Mouse (Mus musculus): ENCODE results near the gene Plod2. TPM values are rescaled to one million over a fixed set of nuclear protein-coding genes. Genes with fewer than 3 reads are reported as not detected.
A peak's percentile ranks its signal among the peaks of the same experiment; 100 is the strongest.

The Plod2 gene
- total RNA-seq (2021), result 1 to 10 TPM; 7.1 to 9.3 TPM
- long read RNA-seq, experiment 1, partial matches to known transcripts, result 0 of 6 reads
- long read RNA-seq, experiment 1, other reads (novel, unspliced or antisense), result 1 of 6 reads
- long read RNA-seq, experiment 2, partial matches to known transcripts, result 0 of 7 reads
- long read RNA-seq, experiment 2, other reads (novel, unspliced or antisense), result 1 of 7 reads

DNA sequence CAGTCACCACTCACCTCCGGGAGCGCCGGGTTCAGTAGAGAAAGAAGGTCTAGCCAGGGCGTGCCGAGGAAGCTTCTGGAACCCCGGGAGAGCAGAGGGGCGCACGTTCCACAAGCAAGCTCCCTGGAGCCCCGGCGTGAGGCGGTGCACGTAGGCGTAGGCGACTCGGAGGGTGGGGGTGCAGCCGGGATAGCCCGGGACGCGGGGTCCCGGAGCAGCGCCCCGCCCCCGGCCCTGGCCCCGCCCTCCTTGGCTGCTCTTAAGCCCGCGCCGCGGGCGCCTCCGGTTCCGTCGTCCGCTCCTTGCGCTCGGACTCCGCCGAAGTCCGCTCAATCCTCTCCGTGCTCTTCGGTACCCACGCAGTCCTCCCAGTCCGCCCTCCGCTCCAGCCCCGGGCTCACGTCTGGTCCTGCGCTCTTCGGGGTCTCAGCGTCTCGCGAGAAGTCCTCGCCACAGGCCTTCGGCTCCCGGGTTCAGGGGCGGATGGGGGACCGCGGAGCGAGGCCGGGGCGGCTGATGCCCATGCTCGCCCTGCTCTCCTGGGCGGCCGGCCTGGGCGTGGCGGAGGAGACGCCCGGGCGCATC, at the start of gene Plod2:
Gene Plod2 (plus strand): TSS at position 247 of the 585 bp plus-strand sequence.
- DNase-seq (ENCODE audit: low spot score in 2 of 2), result peak; percentile 26 to 37
- intact Hi-C loops (cut with DNase I), result no loop called here

DNA sequence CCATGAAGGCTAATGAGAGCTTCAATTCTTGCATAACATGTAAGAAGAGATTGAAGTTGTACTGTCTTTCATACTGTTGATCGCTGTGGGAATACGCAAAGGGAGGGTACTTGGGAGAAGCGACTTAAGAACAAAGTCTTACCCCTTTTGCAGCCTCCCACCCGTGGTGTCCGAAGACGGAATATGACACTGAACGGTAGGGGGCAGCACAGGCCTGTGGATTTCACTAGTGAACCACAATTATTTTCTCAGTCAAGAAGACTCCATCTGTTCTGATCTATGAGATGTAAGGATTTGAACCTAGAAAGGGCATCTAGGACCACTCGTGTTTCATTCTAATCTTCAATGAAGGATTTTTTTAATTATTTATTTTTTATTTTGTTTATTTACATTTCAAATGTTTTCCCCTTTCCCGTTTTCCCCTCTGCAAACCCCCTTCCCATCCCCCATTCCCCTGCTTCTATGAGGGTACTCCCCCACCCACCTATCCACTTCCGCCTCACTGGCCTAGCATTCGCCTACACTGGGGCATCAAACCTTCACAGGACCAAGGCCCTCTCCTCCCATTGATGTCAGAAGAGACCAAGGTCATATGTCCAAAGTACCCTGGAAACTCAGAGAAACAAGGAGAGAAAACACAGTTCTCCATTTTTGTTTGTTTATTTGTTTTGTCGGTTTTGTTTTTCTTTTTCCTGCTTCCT, 42.2 kb upstream of the Plod2 start:
- intact Hi-C loops (cut with DNase I), result loop anchor here (2.0 to 10.0 kb wide), 3 partner anchors 111 to 377 kb away; no protein-coding TSS in a partner anchor
- peak; percentile 66 to 84 for DNase-seq (ENCODE audit: low spot score in 2 of 2)

DNA sequence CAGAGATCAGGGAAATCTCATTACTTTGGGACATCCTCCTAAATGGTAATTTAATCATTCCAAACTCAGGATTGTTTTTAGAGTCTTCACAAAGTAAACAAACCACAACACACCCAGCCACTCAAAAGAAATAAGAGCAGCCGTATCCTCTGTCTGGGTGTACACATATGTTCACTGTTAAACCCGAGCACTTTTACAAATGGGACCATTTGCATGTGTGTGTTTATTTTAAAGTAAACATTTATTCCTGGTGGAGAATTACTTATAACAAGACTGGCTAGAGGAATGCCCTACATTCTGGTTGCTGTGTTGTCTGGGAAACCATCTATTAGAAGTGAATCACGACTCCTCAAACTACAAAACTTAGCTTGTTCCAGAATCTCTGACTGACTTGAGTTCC, 37.8 kb upstream of the Plod2 start:
- peak in 1 of 2 experiments; percentile 6 for DNase-seq (ENCODE audit: low spot score in 2 of 2)
- intact Hi-C loops (cut with DNase I), result no loop called here

GRCm38 (mm10) chr9:92504889-92505288, 37.1 kb upstream of the Plod2 start:
- intact Hi-C loops (cut with DNase I), result no loop called here
- DNase-seq (ENCODE audit: low spot score in 2 of 2), result no peak

DNA sequence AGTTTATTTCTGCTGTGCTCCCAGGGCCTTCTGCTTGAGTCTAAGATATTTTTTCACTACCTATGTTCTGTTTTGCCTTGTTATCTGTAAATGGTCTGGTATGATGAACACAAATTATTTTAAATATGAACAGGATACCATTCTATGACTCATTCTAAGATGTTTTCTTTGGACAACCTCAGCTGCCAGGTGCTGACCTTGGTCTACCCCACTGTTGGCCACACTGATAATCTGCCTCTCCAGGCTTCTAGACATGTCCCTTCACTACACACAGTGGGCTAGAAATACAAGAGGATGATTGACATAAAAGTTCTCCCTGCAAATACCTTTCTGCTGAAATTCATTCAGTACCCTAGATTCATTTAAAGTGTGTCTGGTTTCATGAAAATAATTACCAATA, 30.3 kb upstream of the Plod2 start:
- DNase-seq (ENCODE audit: low spot score in 2 of 2), result no peak
- intact Hi-C loops (cut with DNase I), result no loop called here

- DNase-seq (ENCODE audit: low spot score in 2 of 2), result no peak
- intact Hi-C loops (cut with DNase I), result no loop called here
Observed at GRCm38 (mm10) chr9:92517036-92517435, 25.0 kb upstream of the Plod2 start.

- intact Hi-C loops (cut with DNase I), result no loop called here
- no peak for DNase-seq (ENCODE audit: low spot score in 2 of 2)
Observed at GRCm38 (mm10) chr9:92520751-92521150, 21.3 kb upstream of the Plod2 start.

DNA sequence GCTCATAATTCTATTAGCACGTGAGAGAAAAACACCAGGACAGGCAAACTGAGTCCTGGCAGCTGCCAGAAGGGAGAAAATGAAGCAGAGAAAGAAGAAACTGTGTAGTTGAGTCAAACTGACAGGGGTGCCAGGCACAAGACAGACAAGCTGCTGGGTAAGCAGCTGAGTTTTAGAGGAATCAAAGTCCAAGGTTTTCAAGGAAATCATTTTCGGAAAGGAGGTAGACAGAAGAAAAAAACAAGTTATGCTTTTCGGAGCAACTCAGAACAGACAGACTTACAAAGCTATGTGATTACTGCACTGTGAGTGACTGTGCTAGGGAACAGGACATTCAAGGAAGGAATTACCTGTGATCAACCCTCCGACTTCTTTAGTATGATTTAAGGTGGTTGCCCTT, 17.5 kb upstream of the Plod2 start:
- DNase-seq (ENCODE audit: low spot score in 2 of 2), result no peak
- intact Hi-C loops (cut with DNase I), result no loop called here

- intact Hi-C loops (cut with DNase I), result no loop called here
Observed at GRCm38 (mm10) chr9:92530055-92530454, 12.0 kb upstream of the Plod2 start.

DNA sequence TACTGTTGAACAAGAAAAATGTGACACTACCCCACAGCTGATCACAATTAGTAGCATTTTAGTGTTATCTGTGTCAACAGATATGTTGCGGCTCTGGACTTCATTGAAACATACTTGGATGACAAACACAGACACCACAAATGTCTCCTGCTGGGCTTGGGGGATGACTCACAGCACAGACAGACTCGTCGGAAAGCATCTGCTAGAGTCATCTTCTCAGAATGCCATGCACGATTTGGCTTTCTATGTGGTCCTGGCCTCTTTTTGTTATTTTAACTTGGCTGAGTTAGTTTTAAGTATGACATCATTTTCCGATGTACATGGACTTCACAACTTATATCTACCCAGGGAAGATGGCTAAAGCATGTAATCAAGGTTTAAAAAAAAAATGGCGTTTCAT, 4.3 kb upstream of the Plod2 start:
- intact Hi-C loops (cut with DNase I), result no loop called here
- DNase-seq (ENCODE audit: low spot score in 2 of 2), result peak in 1 of 2 experiments; percentile 31

More at GRCm38 (mm10) chr9:92530055-92530454, 12.0 kb upstream of the Plod2 start:
- DNase-seq (ENCODE audit: low spot score in 2 of 2), result no peak

- peak in 1 of 2 experiments; percentile 15 for DNase-seq (ENCODE audit: low spot score in 2 of 2)
- intact Hi-C loops (cut with DNase I), result no loop called here
Observed at GRCm38 (mm10) chr9:92538216-92538615, 3.8 kb upstream of the Plod2 start.

DNA sequence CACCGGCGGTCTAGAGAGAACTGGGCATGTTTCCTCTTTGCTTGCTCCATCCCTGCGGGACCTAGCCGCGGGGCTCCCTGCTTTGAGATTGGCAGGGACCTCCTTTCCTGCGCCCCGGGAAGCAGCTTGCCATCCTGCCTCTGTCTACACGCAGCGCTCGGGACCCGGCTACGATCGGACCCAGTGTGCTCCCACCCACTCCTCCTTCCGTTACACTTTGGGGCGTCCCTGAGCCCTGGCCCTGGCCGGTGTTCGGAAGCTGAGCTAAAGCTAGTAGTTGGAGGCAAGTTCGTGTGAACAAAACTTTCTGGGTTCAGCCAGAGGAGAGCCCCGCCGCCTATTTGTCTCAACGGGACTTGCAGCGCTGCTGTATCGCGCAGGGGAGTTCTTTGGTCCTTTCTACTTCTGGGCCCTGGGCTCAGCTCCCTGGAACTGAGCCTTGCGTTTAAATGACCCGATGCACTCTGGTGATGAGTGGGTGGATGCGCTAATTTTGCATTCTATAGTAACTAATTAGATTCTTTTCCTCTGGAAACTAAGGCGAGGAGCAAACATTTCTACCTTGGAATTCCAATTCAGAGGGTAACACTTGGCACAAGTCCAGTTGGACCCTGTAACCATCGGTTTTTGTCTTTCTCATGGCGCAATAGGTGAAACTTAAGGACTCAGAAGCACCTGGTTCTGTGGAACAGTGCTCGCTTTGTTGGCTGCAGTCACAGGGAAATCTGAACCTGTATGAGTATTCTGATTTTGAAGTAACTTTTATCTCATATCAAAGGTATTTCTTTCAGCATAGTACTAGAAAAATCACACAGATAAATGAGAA, 781 bp downstream of the Plod2 start:
- intact Hi-C loops (cut with DNase I), result no loop called here
- DNase-seq (ENCODE audit: low spot score in 2 of 2), result peak in 1 of 2 experiments; percentile 19

GRCm38 (mm10) chr9:92544146-92544545, 2.1 kb downstream of the Plod2 start:
- DNase-seq (ENCODE audit: low spot score in 2 of 2), result no peak
- intact Hi-C loops (cut with DNase I), result no loop called here

DNA sequence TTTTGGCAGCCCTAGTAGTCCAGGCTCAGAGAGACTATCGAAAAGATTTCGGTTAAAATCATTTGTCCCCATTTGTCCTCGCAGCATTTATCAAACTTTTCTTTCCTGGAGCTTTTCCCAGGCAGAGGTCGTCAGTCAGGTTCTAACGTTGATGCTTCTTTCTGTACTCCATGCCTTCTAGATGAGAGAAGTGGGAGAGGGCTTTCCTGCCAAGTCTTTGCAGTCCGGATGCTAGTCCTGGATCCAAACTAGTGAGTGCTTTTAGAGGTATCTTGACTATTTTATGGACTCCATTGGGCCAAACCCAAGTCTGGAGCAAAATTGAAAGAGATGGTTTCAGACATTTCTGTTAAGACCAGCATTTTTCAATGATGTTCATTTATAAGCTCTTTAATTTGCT, 3.0 kb downstream of the Plod2 start:
- no peak for DNase-seq (ENCODE audit: low spot score in 2 of 2)
- intact Hi-C loops (cut with DNase I), result no loop called here

DNA sequence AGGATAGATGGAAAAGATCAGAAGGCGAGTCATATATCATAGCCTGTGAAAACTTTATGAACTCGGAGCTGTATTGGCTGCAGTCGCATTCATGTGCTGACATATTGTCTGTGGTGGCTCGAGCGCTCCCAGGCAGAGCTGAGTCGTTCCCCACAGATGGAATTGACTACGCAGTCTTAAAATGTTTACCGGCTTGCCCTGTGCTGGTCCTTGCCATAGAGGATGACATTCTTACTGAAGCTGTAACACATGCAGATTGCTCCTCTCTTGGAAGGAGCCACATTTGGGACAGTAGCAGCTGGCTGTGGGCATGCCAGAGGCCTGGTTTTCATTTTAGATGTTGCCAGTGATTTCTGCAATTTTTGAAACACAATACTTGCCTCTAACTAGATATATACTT, 4.4 kb downstream of the Plod2 start:
- intact Hi-C loops (cut with DNase I), result no loop called here
- no peak for DNase-seq (ENCODE audit: low spot score in 2 of 2)

- intact Hi-C loops (cut with DNase I), result no loop called here
- DNase-seq (ENCODE audit: low spot score in 2 of 2), result no peak
Observed at GRCm38 (mm10) chr9:92547106-92547505, 5.1 kb downstream of the Plod2 start.

DNA sequence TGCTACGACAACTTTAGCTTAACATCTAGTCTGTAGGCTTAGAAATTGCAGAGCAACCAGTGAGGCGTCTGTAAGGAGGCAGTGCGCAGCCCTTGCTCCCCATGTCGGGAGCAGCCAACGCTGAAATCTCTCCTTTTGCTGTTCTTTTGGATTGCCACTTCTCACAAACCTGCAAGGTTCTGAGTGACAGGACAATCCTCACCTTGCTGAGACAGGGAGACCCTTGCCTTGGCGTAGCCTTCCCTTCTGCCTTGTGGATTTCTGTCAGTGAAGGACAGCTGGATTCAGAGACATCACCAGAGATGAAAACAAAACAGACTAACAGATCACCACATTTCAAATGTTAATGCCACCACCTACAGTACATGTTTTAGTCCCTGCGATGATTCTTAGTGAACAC, 5.8 kb downstream of the Plod2 start:
- intact Hi-C loops (cut with DNase I), result no loop called here
- DNase-seq (ENCODE audit: low spot score in 2 of 2), result no peak

DNA sequence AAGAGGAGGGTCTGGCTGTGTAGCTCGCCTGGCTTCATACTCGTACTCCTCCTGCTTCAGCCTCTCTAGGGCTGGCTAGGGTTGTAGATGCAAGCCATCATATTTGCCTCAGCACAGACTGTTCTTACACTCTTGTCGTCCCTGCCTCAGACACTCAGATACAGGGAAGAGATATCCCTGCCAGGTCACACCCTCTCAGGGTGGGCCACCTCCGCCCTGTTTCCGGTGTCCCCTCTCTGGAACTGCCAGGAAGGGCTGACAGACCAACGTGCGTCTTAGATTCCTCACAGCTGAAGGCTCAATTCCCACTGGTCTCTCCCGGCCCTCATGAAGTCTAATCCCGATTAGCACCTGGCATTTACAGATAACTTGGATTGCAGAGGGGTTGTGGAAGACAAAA, 6.6 kb downstream of the Plod2 start:
- intact Hi-C loops (cut with DNase I), result no loop called here
- DNase-seq (ENCODE audit: low spot score in 2 of 2), result no peak

DNA sequence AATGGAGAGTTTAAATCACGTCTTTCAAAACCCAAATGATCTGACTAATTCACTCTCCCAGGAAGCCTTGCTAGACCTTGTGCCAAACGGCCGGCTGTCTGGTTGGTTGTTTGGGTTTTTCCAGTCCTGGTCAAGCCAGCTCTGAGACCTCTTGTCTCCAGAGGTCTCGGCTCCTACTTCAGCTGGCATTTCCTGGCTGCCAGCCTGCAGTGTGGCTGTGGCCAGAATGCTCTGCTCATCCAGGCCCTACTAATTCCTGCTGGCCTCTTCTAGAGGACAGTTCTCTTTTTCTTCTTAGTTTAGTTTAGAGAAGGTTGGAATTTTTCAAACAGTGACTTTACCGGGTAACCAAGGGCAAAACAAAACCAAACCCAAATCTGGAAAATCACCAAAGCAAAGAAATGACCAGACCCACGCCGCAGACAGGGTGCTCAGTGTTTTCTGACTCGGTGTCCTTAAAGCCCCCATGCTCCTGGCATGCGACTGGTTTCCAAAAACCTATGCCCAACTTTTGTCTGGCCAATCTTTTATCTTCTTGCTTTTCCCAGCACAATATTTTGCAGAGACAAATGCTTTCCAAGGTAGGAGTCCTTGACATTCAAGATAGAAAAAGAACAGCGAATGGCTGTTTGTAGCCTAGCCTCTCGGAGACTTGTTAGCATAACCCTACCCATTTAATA, 7.9 kb downstream of the Plod2 start:
- intact Hi-C loops (cut with DNase I), result no loop called here
- peak; percentile 15 to 26 for DNase-seq (ENCODE audit: low spot score in 2 of 2)
